Mouse (Mus musculus): Measurements from ENCODE around the gene Dmgdh.

The Dmgdh gene

DNA sequence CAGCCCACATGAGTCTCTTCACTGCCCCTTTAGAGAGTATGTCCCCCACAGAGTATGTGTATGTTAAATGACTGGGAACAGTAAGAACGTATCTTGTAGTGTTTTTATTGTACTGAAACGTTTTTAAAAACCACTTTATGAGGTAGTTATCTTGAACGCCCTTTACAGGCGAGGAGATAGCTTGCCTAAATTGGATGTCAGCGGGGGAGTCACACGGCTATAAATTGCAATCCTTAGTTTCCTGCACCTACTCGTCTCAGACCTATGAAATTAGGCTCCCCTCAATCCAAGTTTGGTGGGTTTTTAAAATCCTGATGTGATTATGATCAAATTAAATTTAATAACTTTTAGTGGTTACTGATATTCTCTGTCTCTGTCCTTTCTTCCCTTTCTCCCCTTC lies 98.6 kb downstream of the Dmgdh start:
- no peak for DNase-seq (ENCODE audit: low read depth)

DNA sequence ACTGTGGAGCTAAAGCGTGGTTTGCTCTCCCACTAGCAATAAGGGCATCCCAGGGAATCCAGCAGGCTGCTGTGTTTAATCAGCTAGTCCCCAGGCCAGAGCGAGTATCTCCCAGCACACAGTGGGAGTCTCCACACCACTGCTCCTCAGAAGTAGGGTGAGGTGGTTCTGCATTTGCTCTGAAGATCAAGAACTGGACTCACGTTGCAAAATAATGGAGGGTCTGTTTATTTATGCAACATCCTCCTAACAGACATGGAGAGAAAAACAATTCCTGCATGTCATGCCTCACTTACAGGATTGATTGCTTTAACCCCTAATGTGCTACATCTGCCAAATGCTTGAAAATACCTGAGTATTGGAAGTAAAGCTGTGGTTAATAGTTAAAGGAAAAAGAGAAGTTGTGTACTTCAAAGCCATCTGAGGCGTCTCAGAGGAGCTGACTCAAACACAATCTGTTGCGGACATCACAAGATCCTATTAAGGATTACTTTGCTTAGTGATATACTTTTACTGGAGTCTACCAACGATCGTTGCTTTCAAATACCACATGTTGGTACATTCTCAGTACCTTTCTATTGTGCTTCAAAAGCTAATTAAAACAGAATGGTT lies 99.6 kb downstream of the Dmgdh start:
- DNase-seq (ENCODE audit: low read depth), result peak; percentile 60

DNA sequence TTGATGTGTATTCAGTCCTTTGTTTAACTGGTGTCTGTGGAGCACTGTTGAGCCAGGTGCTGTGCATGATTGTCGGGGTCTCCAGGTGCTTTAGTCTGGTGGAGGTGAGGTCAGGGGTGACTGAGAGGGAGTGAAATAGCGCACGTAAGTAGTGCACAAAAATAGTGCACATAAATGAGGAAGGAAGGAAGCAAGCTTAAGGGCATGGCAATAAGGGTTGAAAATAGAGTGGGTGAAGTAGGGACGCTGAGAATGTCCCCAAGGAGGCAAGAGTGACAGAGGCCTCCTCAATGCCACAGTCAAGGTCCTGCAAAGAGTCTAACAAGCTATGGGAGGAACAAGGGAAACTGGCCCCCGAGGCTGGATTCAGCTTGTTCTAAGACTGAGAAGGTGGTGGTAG lies 108.6 kb downstream of the Dmgdh start:
- no peak for DNase-seq (ENCODE audit: low read depth)

DNA sequence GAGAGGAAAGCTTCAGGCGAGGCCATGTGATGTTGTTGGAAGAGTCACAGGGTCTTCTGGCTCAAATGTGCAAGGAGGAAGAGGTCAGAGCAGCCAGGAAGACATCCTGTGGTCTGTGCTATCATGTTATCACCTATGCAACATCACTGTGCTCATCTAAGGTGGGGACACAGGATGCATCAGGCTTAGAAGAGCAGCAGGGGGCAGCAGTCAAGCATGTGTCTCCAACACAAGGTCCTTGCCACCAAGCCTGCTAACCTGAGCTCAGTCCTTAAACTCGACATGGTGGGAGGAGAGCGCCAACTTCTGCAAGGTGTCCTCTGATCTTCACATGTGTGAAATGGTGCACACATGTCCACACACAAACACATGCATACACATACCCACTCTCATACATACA lies 111.1 kb downstream of the Dmgdh start:
- peak; percentile 59 for DNase-seq (ENCODE audit: low read depth)

DNA sequence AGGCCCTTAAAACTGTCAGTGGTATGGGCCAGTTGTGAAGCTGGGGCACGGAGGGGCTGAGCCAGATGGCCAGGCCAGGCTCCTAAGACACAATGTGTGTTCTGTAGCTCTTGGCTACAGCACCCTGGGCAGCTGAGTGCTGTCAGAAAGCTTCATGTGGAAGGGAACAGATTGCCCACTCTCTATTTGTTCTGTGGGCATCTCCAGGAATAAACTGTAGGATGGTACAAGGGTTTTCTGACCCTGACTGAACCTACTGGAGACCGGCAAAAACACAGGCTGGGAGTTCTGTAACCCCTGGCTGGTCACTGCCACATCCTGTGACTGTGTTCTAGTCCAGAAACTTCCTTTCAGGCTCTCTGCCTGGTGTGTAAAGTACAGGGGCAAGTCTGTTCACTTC lies 111.8 kb downstream of the Dmgdh start:
- peak; percentile 14 for DNase-seq (ENCODE audit: low read depth)

DNA sequence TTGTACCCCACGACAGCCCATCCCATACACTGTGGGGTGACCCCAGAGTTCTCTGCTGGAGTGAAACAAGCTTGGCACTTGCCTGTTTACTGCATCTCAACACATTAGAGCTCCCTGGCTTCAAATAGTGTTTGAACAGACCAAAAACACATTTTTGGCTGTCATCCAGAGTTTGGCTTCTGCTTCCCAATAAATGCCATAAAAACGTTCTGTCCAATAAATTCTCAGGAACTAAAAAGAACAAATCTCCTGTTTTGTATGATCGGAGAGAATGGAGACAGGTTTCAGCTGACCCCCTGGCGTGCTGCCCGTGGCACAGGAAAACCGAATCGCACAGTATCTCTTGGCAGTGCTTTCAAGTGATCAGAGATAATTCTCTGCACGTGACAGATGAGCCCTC lies 113.4 kb downstream of the Dmgdh start:
- no peak for DNase-seq (ENCODE audit: low read depth)

DNA sequence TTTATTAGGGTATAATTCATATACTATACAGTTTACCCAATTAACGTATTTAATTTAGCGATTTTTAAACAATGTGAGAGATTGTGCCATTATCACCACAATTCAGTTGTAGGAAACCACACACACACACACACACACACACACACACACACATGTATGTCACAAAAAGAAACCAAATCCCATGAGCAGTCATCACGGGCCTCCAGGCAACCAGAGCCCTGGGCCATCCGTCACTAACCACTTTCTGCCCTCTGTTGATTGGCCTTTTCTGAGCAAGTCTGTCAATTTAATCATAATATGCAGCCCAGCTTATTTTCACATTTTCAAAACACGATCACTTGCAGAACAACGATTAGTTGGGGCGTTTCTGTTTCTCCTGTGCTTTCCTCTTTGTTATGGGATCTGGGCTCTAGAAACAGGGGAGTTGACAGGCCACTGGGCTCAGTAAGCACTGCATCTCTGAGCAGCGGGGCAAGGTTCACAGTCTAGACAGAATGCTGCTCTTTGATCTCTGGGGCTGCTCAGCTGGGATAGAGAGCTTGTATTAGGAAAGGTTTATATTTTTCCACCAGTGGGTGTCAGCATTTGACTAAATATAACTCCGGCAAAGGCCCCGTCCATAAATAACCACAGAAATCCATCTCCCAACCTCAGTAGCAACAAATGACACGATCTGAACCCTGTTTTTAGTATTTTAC lies 118.9 kb downstream of the Dmgdh start:
- DNase-seq (ENCODE audit: low read depth), result peak; percentile 70

DNA sequence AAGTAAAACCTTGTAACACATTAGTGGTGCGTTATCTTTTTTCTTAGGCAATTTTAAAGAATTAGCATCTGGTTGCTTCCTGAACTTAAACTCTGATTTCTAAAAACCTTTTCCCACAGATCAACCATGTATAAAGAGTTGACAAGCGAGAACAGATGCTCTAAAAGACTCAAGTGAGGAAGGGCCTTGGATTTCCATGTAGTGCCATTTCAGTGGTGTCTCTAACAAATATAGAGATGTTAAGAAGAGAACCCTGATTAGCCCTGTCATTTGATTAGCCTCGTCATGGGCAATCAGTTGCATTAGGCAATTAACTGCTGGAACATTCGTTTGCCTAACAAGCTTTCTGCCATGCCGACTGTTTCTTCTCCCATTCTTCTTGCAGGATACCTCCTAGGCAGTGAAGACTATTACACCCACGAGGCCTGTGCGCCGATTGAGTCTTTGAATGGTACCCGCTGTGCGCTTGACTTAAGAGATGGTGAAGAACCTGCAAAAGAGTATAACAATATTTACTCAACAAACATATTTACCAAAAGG lies 119.5 kb downstream of the Dmgdh start:
- no peak for DNase-seq (ENCODE audit: low read depth)

DNA sequence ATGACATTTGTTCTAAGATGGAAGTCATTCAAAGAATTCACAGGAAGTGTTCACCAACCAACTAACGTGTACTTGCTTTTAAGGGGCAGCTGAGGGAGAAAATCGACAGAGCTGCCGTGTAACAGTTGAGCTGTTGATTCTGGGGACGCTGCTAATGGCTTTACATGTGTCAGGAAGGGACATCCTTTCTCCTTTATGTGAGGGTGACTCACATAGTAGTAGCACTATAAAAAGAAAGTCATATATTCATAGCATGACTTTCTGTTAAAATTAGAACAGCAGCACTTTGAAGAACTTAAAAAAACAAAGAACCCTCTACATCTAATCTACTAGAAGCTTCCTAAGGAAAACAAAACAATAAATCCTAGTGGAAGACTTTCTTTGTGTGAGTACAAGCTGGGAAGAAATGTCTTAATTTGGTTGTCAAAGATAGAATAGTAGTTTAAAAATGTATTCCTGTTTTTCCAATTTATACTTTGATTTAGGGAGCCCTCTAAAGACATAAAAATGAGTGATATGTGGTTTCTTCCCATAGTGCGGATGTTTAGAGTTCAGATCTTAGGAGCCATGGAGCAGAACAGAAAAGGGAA lies 122.9 kb downstream of the Dmgdh start:
- no peak for DNase-seq (ENCODE audit: low read depth)

Data from 416B (cell line).